Mouse (Mus musculus) liver, postnatal 0 days (tissue): ENCODE measurements at regions not wholly inside any gene's neighbourhood (a gene's known extent, or its start where the extent isn't known, plus 50 kb on each side); places are given as distances from the start of the nearest gene placed in this dataset.

Experiments used
- CTCF ChIP-seq: sonication (generic); IDR thresholded peaks from 2 replicates; pipeline ENCODE4 v1.5.1; 2016; ENCODE audit warnings: antibody characterized with exemption, low read depth
- EP300 ChIP-seq: IDR thresholded peaks from 2 replicates; pipeline ENCODE4 v1.6.1; 2016; ENCODE audit warnings: antibody characterized with exemption, low read depth, mild to moderate bottlenecking

DNA sequence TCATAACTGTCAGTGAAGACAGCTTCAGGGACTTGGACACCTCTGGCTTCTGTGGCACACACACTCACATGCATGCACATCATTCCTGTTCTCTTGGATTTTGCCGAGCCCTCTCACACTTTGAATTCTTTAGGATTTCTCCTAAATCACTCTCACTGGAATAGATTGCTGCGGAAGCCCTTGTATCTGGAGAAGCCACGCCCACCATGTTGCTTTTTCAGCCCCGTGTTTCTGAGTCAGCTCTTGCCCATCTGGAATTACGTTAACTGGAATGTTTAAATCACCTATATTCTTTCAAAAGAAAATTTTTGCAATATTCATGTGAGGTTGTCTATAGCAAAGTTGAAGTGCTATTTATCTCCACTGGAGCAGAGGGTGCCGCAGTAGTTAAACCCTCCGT lies 66.1 kb downstream of the Il9r start:
- TF ChIP-seq CTCF (no peak), EP300 (no peak)
